Mouse (Mus musculus): ENCODE data around the gene Chst8.

Chst8 gene

DNA sequence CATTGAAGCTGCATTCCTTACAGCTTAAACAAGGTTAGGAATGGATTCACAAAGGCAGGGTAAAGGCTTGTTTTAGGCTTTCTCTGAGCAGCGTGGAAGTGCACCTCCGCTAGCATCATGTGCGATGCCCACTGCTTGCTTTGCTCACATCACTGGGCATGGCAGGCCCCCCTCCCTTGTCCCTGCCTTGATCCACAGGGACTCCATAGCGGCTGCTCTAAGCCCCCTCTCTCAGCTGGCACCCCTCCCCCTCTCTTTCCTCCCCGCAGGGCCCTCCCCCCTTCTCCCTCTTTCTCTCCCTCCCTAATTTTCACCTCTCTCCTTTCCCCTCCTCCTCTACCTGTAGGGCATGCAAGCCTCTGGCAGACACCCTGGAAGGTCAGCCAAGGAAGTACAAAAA, 150.3 kb downstream of the Chst8 start:
- DNase-seq: no peak

DNA sequence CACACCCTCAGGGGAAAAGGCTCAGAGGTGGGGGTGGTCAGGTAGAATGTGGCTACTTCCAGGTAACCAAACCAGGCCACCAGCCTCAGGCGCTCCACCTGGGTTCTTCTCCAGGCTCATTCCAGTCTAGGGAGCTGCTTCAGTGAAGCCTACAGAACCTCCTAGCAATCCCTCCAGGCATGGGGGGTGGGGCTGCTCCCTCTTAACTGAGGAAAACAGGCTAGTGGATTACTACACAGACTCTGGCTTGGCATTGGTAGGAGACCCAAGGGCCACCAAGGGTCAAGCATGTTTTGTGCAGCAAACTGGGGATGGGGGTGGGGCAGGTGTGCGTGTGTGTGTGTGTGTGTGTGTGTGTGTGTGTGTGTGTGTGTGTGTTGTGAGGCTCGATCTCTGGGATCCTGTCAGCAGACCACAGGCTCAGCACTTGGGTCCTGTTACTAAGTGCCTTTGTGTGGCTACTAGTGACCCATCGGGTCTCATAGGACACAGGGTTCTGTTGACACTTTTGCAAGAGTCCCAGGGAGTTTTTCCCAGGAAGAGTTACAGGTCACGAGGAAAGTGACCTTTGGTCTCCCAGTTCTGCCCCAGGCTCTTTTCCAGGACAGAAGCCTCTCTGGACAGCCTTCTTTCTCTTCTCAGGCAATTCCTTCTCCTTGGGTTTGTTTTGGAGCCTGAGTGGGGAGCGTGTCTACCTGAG, 153.0 kb downstream of the Chst8 start:
- DNase-seq: peak; percentile 65 to 76

DNA sequence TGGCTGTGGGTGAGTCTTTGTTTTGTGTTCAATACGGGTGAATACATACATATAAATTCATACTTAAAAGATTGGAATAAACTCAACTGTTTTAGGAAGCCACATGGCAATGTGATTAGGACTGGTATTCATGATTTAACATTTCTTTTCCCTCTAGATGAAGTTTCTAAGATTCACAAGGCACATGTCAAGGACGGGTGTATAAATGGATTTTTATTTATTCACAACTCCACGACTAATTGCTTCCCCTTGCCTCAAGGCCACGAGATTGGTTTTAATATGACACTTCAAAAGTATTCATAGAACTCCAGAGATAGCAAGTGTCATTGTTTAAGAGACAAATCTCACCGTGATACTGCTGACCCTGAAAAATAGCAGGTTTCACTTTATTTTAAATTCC, 155.9 kb downstream of the Chst8 start, which contains the start of gene Kctd15:
Kctd15 (minus strand) TSS at position 101 of the 400 bp plus-strand sequence.
- no peak for DNase-seq

DNA sequence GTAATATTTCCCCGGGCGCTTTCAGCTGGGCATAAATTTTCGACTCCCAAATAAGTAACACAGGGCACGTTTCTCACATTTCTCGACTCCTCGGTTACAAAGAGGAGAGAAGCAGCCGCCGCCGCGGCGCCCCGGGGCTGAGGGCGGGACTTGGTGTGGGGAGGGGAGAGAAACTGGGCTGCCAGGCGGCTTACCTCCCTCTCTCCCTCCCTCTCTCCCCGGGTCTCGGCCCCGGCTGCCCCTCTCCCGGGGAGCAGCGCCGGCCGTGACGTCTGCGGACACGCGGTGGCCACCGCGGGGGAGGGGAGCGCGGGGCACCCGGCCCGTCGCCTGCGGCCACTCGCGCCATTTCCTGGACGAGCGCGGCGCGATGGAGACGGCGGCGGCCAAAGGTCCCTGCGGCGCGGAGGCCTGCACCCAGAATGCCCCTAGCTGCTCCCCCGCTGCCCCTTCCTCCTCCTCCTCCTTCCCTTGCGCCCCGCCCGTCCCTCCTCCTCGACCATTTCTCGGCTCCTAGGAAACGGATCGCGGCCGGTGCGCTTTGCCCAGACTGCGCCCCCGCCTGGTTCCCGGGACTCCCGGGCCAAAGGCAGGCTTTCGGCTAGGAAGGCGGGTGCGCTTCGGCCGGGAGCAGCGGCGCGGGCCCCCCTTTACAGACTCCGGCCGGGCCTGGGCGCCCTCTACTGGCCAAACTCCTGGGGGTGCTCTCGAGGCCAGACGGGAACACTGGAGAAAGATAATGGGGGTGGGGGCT, 157.2 kb downstream of the Chst8 start:
- DNase-seq: peak; percentile 94 to 96

DNA sequence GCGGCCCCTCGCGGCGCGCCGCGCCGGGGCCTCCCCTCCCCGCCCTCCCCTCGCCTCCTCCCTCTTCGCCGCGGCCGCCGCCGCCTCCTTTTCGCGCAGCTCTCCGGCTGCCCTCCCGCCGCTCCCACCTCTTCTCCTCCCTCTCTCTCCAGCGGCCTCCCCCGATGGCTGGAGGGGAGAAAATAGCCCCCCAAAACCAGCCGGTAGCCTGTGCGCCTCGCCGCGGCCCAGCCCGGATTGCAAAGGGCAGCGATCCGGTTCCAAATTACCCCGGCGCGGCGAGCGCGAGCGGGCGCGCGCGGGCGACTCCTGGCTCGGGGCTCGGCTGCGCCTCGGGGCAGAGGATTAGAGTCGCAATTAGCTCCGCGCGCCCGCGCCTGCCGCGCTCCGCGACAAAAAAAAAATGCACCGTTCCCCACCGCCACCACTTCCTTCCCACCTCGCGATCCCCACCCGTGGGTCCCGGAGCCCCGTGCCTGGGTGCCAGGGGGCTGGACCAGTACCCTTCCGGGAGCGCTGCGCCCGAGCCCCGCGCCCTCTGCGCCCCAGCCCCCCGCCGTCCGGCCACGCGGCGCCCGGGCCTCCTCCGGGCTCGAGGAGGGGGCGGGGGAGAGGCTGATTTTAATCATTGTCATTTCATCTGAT, 157.9 kb downstream of the Chst8 start:
- peak; percentile 68 to 76 for DNase-seq

DNA sequence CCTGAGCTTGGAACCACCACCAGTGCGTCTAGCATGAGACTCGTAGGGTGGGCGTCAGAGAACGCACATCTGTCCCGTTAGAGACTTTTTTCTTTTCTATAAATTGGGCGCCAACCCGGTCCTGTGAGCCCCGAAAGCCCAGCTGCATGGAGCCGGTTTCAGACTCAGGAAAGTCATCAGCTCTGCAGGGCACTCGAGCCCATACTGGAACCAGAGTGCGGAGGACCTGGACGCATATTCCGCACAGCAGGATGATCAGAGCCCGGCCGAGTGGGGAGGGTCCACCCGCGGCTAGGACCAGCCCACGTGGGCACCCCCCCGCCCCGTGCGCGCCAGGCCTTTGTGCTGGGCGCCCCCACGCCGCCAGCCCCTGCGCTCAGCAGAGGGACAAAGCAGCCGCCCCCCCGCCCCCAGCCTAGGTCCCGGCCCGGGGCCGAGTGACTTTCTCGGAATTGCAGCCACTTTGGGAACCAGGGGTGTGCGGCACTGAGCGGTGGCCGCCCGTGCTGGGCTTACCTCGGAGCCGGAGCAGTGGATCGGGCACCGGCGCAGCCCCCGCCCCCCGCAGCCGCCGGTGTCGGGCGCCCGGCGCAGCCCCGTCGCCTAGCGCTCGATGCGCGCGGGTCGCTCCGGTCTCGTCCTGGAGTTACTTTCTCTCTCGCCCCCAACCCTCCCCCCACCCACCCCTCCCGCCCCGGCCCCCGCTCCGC, 158.6 kb downstream of the Chst8 start:
- peak in 1 of 2 experiments; percentile 22 for DNase-seq

DNA sequence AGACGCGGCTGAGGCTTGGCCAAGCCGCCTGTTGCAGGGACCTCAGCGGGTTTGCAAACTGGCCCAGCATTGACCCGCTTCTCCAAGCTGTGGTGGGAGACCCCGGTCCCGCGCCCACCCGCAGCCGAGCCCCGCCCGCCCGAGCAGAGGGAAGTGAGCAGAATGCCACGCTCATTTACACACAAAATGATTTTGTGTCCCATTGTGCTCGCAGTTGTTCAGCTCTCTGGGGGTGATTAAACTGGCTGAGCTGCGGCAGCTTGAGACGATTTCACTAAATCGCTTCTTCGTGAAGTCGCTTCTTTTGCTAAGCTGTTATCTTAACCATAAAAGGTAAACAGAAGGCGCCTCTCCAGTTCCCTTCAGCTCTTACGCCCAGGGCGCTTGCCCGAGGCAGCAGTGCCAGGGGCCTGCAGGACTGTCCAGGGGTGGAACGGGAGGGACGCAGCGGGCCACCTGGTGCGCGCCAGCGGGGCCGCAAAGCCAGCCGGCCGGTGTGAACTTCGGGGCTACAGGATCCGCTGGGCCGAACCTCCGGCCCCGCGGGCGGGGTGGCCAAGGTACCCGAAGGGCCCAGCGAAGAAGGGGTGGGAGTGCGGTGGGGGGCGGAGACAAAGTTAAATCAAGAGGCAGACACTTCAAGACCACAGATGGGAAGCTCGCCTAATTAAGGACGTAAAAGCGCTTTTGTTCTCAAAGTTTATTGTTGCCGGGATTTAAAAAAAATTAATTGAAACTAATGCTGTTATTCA, 159.6 kb downstream of the Chst8 start:
- peak in 1 of 2 experiments; percentile 16 for DNase-seq

DNA sequence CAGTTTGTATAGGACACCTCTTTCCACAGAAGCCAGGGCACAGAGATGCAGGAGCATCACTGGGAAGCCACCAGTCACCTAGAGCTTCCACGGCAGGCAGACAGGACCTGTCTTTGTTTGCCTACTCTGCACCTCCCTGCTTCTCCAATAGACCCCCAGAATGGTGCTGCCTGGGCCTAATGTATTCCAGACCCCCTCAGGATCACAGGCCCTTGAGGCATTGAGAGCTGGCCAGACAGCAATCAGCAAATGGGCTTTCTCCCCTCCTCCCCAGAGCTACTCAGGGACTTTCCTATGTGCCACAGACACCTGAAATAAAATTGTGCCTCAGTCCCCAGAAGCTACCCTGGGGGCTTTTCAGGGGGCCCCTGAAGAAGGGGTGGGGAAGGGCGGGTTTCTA, 161.1 kb downstream of the Chst8 start:
- DNase-seq: no peak

DNA sequence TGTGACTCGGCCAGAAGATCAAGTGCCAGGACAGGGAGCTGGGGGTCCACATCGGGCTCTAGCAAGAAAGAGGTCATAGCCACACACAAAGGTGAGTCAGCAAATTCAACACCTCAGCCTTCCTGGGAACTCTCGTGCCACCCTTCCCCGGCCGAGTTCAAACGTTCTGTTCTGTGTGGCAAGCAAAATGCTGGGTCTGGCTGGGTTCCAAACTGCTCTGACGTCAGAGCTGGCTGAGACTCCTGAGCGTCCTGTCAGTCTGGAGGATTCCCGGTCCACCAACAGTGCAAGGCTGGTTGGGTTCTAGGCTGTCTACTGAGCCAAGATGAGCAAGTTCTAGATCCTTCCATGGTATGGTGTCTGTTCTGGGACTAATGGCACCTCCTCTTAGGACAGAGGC, 165.5 kb downstream of the Chst8 start:
- peak; percentile 90 to 94 for DNase-seq

DNA sequence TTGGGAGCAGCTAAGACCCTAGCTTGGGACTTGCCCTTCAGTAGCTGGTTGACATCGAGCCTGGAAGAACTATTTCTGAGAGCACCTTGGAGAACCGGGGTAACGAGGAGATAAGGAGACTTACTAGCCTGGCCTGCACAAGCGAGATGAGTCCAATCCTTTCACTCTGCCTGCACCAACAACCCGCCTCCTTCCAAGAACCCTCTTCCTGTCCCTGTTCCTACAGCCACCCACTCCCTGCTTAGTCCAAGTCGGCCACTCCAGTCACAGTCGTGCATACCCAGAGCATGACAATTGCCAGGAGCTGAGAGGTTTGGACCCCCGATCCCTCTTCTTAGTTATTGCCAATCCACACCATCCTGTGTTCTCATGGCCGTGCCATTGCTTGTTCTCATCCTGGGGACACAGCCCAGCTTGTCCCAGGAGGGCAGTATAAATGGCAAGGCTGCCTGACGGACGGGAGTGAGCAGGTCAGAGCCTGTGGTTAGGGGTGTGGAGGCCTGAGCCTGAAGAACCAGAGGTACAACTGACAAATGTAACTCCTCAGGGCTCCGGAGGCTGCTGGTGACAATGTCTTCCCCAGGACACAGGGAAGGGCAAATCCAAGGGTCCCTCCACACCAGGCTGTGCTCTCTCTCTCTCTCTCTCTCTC, 166.2 kb downstream of the Chst8 start:
- DNase-seq: no peak

DNA sequence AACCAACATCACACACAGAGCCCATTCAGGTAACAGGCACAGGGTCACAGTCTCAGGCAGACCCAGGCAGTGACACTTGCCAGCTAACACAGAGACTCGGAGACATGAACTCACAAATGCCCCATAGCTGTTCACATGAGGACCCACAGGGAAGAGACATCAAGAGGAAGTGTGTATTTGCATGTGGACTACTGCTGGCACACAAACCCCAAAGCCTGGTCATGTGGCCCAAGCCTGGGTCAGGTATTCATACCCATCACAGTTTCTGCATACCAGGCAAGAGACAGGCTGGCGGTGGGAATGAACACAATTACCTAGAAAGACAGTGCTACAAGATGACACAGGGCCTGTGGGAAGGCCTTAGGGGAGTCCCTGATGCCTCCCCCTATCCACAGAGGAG, 166.9 kb downstream of the Chst8 start:
- DNase-seq: no peak

DNA sequence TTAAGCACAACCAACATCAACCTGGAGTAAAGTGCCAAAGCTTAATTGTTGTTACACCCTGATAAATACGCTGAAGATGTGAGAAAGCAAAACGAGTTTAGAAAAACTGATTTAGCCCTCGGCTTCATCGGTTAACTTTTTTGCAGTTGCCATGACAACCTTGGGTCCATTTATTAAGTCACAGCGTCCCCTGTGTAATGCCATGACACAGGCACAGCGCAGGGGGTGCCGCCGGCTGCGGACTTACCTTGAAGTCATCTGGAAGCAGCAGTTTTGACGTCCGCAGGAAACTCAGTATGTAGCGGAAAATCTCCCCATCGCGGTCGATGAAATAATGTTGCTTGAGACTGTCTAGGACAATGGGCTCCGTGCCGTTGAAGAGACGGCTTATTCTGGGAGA, 167.9 kb downstream of the Chst8 start:
- no peak for DNase-seq

DNA sequence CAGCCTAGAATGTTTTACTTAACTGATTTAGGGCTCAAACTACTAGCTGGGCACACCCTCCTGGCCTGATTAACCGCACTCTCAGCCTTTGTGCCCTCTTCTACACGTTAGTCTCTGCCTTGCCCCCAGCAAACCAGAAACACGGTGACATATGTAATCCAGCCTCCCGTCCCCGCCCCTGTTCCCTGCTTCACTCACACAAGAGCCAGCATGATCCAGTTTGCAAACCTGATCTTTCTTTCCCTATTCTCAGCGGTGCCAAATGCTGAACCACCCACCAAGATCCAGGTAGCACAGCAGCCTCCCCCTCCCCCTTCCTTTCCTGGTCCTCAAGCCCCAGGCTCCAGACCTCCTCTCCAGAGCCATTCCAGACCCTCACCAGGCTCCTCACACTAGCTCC, 169.2 kb downstream of the Chst8 start:
- no peak for DNase-seq

DNA sequence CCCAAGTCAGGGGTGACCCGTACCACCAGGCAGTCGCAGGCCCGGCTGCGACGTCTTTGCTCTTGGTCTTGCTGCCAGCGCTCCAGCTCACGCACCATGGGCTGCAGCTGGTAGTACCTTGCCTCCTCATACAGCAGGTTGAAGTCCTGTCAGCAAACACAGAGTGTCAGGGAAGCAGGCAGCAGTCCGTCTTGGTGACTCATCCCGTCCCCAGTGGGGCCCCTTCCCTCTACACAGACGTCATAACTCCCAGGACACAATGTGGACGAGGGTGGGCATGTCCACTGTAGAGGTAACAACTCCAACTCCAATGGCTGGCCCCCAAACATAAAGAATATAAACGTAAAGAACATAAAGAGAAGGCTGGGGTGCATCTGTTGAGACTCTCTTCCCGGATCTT, 170.5 kb downstream of the Chst8 start:
- no peak for DNase-seq

DNA sequence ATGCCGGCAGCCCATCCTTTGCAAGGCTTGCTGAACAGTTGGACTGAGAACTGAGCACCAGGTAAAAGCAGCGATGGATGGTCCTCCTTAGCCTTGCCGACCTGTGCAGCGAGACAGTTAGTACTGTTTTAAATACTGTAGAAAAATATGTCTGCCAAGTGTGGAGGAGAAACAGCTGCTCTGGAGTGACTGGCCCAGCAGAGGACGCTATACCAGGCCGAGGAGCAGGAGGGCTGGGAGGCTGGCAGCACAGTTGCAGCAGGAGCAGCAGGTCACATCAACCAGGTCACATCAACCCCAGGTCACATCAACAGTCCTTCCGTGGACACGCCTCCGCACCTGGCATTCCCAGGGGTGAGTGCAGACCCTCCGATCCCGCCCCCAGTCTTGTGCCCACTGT, 172.7 kb downstream of the Chst8 start:
- no peak for DNase-seq

DNA sequence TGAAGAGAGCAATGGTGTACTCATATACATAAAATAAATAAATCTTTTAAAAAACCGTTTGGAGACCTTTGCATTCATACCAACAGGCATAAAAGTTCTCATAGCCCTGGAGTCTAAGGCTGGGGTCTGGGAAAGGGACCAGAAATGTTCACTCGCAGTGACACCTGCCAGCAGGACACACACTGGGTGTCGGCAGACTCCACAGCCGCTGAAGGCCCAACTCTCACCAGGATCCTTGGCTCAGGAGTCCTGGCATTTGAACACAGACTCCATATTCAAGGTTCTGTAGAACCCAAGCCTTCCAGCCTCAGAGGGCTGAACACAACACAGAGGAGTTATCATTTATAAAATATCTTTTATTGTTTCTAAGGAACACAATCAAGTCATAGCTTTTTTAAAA, 175.8 kb downstream of the Chst8 start:
- no peak for DNase-seq

DNA sequence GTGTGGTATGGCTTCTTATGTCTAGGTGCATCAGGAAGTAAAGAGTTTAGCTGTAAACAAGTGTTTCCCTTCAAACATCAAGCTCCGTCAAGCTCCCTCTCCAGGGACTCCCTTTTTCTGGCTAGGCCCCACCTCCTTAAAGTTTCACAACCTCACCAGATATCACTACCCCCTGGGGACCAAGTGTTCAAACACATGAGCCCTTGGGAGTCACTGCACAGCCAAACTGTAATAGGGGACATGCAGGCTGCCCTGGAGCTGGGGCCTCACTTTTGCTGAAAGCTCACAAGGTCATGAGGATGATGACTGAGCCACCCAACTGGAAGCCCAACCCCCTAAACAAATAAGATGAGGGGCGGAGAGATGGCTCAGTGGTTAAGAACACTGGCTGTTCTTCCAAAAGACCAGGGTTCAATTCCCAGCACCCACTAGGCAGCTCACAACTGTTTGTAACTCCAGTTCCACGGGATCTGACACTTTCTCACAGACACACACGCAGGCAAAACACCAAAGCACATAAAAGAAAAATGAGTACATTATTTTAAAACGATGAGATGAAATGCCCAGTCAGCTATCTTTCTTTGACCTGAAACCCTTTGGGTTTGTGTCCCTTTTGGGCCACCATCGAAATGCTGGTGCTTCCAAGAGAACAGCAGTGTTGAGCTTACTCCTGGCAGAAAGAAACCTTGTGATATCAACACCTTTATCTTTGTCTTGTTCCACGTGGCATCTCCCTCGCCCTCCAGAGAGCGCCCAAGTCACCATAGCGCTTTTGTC, 179.4 kb downstream of the Chst8 start:
- no peak for DNase-seq

DNA sequence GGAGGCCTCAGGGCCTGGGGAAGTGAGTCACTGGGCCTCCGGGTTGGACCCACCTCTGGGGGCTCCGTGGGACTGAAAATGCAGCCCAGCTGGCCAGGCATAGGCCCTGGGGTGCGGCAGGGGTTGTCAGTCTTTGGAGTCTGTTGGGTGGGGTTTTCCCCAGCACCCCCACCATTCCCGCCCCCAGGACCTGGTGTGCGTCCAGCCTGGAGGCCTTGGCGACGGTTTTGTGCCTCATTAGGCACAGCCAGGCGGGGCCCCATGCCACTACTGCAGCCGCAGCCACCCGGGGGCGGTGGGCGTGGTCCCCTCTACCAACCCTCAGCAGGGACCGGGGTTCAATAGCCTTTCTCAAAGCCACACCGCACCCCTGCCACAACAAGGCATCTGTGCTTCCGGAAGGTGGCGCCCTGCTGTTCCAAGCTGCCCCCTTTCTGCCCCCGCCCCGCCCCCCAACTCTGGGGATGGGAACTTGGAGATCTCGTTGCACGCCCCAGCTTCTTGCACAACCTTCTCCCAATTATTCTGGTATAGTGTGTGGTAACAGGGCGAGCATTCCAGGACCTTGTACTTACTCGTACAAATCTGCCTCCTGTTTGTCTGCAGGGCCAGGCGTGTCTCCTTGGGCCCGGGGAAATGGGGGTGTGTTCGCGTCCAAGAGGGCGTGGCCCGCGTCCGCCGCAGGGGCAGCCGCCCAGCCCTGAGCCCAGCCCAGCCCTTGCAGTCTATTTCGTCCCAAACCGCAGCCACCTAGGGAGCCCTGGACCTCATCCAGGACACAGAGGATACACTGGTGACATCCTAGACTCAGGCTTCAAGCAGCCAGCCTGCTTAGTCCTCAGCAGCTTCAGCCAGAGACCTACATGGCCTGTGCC, 182.1 kb downstream of the Chst8 start:
- DNase-seq: peak; percentile 65 to 75

DNA sequence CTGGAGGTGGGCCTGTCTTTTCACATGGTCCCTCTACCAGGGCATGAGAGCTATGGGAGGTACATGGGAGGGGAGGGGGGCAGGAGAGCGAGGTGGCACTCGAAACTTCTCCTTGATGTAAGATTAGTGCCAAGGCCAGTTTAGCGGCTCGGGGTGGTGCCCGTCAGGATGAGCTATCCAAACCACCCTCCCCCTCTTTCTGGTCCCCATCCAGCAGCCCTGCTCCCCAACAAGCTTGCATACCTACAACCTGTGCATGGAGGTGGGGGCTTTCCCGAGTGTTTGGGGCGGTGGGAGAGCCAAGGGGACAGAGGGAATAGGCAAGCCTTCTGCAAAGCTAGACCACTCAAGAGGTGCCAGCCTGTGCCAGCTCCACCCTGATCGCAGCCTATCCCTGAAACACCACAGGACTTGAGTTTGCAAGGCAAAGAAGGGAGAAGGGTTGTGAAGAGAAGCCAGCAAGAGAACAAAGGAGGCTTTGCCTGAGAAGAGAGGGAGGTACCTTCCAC, 182.8 kb downstream of the Chst8 start:
- DNase-seq: no peak
